Mouse (Mus musculus) cortical plate, adult 2 months (tissue): ENCODE measurements at regions not wholly inside any gene's neighbourhood (a gene's known extent, or its start where the extent isn't known, plus 50 kb on each side); places are given as distances from the start of the nearest gene placed in this dataset.

Experiments used
- CTCF ChIP-seq: fragments of 200-500 bp; IDR thresholded peaks from 2 replicates; pipeline ENCODE4 v1.5.1; 2011; ENCODE audit warnings: mild to moderate bottlenecking, control low read depth, low read length; ENCODE audit not compliant: insufficient read depth; ENCODE audit errors: extremely low read depth
- POLR2A ChIP-seq: fragments of 200-500 bp; IDR thresholded peaks from 2 replicates; pipeline ENCODE4 v1.6.1; 2011; ENCODE audit warnings: mild to moderate bottlenecking, low read length, control low read depth; ENCODE audit not compliant: insufficient read depth; ENCODE audit errors: extremely low read depth

DNA sequence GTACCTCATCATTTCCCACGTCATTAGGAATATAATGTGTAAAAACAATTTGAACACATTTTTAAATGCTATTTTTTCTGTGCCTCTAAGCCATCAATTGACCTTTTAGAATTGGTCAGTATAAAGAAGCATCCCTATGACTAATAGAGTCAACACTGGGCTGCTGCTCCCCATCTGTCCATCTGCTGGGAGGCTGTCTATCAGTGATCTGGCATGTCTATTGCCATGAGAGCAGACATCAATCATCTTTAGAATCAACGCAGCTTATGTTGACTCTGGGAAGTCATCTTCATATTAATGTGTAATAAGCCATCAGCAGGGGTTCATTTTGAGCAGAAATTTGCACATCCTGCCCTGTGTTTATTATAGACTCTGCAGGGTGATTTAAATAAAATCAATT is 94.9 kb upstream of the Usp25 start:
- no peak for TF ChIP-seq CTCF
- no peak for TF ChIP-seq POLR2A
